Mouse (Mus musculus): ENCODE data around the gene Akap17b.

DNA sequence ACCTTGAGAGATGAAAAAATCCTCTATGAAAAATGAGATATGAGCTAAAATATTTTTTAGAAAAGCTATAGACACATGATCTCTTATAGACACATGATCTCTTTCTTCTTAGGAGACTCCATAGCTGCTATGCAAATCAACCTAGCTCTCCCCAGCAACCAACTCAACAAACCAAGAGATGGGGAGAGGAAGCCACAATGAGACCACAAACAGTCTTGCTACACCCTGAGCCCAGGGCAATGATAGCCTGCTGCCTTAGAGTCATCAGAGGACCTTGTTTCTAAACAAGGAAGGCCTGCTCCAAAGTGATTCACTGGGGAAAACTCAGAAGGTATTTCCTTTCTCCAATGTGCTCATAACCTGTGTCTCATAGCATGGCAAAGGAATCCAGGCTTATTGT, 44.5 kb upstream of the Akap17b start:
- TF ChIP-seq MAX (IDR thresholded peaks at IDR 0.05; ENCODE audit: low read depth), result no peak
- no peak for TF ChIP-seq POLR2A (IDR thresholded peaks at IDR 0.05; ENCODE audit: insufficient read length, low read depth)
- no peak for TF ChIP-seq REST (IDR thresholded peaks at IDR 0.05; ENCODE audit: insufficient read depth, insufficient read length)
